Mouse (Mus musculus) layer of hippocampus, postnatal 10 days (tissue): Measurements from ENCODE around the gene Arhgap8. TPM values are rescaled to one million over a fixed set of nuclear protein-coding genes. Genes with fewer than 3 reads are reported as not detected.
A peak's percentile ranks its signal among the peaks of the same experiment; 100 is the strongest.
"Not testable (repeated sequence)": the region's sequence is repeated elsewhere in the genome, so short reads cannot be mapped to it uniquely, and the experiment has no call there.

ENCODE experiments used
- DNase-seq, 2 experiments: peaks; one replicate each; pipeline ENCODE4 v3.0.0; 2021; ENCODE audit warnings: low spot score in 2 of 2
- total RNA-seq, 2 experiments: library from RNA; stranded (reverse); gene quantifications; 2 replicates each; pipeline ENCODE4 v1.2.3; 2021

Arhgap8 gene
- total RNA-seq, 2 experiments from 2014 or later: 0.27 to 0.89 TPM

DNA sequence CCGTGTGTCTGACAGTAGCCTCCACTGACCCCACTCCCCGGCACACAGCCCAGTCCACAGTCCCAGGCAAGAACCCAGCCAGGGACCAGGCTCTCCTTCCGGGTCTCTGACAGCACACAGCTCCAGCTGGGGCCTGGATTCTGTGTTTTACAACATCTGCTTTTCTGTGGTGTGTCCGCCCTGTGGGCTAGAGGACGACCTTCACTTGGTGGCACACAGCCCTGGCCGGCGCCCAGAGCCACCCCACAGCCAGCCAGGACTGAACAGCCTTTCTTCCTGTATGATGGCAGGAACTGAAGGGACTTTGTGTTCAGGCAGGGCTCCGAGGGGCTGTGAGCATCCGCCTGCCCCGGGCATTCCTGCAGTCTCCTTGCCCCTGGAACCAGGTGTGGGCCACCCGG lies 22.2 kb upstream of the Arhgap8 start:
- DNase-seq: peak; percentile 80

DNA sequence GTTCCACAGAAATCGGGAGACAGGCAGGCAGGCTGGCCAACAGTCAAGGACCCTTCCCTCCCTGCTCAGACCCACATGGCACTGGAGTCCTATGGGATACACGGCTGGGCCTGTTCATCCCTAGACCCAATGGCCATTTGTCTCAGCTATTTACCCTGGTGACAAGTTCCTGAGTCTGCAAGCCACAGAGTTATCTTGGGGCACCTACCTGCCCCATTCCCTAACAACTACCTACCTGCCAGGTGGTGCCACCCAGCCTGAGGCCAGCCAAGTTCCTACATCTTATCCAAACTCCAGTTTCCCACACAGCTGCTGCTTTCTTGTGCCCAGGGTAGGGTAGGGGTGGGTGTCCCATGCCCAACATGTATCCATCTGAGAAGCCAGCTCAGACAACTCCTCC lies 21.7 kb upstream of the Arhgap8 start:
- DNase-seq: no peak

GRCm38 (mm10) chr15:84700147-84700794 lies 19.6 kb upstream of the Arhgap8 start:
- DNase-seq: peak; percentile 72

DNA sequence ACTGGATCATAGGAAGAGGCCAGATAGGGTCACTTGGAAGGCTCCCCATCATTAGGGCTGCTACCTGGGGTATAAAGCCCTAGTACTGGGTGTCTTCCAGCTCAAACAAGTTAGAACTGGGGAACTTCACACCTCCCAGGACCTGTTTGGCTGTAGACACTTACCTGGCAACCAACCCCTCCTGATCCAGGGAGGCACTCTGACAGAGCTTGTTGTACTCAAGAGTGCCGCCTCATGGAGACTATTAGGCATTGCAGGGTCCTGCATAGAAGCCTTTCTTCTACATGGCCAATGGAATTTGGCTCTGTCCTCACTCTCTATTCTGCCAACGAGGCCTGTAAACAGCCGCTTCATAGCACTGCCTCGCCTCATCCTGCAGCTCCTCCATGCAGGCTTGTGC lies 17.9 kb upstream of the Arhgap8 start:
- DNase-seq: peak; percentile 53 to 60

DNA sequence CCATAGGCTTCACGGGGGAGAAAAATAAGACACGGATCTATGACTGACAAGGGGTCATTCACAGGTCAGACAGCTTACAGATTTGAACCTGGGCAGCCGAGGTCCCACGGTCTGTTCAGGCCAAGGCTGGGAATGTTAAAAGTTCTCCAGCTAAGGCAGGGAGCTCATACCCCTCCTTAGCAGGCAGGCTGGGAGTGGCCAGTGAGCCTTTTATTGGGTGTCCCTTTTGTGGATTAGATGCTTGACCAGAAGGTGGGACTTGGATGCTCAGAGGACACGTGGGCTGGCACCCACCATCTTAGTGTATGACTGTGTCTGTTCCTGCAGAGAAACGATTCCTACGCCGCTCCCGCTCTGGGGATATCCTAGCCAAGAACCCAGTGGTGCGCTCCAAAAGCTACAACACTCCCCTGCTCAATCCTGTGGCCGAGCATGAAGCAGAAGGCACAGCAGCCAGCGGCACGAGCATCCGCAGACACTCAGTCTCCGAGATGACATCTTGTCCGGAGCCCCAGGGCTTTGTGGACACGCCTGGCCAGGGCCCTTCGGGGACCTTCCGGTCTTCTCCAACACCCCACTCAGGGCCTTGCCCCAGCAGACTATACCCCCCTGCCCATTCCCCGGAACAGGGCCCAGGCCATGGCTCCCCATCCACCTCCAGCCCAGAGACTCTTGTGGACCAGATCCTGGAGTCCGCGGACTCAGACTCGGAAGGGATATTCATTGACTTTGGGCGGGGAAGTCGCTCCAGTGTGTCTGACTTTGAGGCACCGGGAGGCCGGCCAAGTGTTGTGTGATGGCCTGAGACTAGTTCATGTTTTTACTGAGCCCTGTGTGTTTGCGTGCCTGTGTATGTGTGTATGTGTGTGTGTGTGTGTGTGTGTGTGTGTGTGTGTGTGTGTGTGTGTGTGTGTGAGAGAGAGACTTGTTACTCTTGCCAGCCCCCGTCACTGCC lies 17.2 kb upstream of the Arhgap8 start:
- no peak for DNase-seq

- DNase-seq: no peak
Observed at GRCm38 (mm10) chr15:84703992-84704391, 15.9 kb upstream of the Arhgap8 start.

DNA sequence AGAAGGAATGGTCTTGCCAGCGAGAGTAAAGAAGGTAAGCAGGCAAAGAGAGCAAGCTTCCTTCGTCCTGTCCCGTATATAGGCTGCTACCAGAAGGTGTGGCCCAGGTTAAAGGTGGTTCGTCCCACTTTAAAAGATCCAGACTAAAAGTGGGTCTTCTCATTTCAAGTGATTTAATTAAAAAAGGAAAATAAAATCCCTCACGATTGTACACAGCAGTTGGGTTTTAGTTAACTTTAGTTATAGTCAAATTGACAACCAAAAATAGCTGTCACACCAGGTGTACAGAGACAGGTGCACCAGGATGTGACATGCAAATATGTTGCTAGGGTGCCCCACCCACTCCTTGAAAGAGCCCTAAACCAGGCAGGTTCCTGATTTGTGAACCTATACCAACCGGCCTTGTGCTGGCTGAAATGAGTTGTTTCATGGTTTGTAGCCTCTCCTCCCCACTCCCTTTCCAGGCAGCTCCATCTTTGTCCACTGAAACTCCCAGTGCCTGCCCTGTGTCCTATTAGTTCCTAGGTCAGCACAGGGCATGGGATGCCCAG lies 14.4 kb upstream of the Arhgap8 start:
- no peak for DNase-seq

GRCm38 (mm10) chr15:84706983-84707619 lies 12.8 kb upstream of the Arhgap8 start:
- DNase-seq: no peak

DNA sequence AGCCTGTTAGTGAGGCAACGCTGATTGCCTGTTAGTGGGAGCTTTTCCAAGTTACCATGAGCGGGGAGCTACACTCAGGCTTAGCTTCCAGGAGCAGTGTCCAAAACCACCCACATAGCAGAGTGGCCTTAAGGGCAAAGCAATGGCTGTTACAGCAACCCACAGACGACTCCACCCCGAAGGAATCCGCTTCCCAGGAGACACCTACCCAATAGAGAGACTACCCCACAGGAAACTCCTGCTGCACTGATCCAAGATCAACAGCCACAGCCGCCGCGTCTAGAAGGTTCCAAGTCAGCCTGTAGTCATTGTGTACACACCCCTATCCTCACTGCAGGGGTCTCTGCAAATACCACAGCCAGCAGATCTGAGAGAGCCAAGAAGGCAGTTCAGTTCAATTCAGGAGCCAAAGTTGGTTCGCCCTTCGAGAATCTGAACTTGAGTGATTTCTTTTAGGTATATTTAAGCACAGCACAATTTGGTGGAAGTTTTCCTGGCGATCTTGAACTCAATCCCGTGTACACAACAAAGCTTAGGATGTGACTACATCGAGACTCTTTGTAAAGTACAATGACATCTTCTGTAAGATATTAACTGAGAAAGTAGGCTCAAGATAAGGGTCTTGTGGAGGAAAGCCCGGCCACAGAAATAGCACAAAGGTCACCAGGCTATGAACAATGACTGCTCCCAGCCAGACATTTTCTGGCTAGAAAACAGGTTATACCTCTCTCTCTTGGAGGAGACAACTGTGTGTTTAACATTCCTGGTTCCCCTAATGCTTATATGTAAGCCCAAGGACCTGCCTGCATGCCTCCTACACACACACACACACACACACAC lies 7.1 kb upstream of the Arhgap8 start:
- no peak for DNase-seq

GRCm38 (mm10) chr15:84714730-84715129 lies 5.1 kb upstream of the Arhgap8 start:
- peak; percentile 39 to 53 for DNase-seq

DNA sequence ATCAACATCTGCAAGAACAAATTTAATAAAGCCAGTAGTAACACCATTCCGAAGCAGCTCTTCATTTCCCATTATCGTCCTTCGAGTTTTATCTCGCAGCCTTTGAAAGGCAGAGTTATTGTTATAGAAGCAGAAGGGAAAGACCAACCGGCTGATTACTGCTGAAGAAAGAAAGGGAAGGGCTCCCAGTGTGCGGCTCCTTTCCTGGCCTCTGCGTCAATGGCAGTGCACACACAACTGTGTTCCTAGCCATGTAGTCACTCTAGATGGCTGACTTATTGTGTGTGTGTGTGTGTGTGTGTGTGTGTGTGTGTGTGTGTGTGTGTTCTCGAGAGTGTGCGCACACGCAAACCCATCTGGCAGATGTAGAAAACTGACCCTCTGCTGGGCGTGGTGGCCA lies 4.7 kb upstream of the Arhgap8 start:
- no peak for DNase-seq

- DNase-seq: not testable (repeated sequence)
Observed at GRCm38 (mm10) chr15:84717570-84718270, 2.1 kb upstream of the Arhgap8 start.

- DNase-seq: no peak
Observed at GRCm38 (mm10) chr15:84718785-84719184, 1.1 kb upstream of the Arhgap8 start.

DNA sequence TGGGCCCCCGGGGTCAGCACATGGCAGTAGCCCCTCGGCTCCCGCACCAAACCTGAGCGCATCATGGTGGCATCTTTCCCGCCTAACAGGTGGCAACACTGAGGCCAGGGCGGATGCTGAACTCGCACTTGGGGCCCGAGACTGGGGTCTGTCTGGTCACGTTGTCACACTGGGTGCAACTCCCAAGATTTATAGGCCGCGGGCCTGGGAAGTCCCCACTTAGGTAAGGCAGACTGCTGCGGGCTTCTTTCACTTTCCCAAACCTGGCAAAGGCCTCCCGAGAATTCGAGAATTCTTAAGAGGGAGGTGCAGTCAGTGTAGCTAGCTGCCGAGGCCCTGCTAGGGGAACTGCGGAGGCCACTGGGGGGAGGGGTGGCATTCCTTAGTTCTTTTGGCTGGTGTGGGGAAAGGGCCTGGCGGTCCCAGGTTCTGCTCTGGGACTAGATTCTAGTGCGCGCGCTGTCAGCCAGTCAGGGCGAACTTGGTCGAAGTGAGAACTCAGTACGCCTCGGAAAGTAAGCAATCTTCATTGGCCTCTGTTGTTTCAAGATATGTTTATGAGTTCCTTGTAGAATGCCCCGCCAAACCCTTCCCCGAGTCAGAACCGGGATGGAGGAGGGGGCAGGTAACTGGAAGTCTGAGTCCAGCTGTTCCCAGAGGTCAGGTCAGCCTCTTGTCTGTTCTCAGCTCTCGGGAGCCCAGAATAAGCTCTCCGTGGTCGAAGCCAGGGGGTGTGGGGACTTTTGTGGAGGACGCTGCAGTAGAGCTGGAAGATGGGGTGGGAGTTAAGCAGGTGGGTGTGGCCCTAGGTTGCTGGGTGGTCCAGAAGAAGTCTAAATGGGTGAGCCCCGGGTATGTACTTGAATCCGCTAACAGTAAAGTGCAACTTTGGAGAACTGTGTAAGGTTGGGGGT lies 696 bp downstream of the Arhgap8 start:
- DNase-seq: no peak

DNA sequence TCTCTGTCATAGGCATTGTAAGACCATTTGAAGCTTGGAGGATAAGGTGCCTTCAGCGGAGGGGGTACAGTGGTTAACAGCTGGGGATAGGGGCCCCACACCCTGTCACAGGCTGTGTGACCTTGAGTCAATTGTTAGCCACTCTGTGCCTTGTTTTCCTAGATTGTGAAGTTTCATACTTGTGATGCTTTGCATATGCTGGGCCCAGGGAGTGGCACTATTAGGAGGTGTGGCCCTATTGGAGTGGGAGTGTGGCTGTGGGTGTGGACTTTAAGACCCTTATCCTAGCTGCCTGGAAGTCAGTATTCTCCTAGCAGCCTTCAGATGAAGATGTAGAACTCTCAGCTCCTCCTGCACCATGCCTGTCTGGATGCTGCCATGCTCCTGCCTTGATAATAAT lies 3.8 kb downstream of the Arhgap8 start:
- not testable (repeated sequence) for DNase-seq

GRCm38 (mm10) chr15:84724199-84724598 lies 4.3 kb downstream of the Arhgap8 start:
- no peak for DNase-seq

- DNase-seq: peak; percentile 70
Observed at GRCm38 (mm10) chr15:84729685-84730084, 9.8 kb downstream of the Arhgap8 start.

GRCm38 (mm10) chr15:84730893-84731292 lies 11.0 kb downstream of the Arhgap8 start:
- no peak for DNase-seq
